Mouse (Mus musculus) lung, adult 2 months (tissue): ENCODE results near the gene Pbx4.

Source experiments
- CTCF ChIP-seq: fragments of 200-500 bp; IDR thresholded peaks from 2 replicates; pipeline ENCODE4 v1.5.1; 2011; ENCODE audit warnings: mild to moderate bottlenecking, low read length, control low read depth; ENCODE audit not compliant: insufficient read depth
- POLR2A ChIP-seq: fragments of 200-500 bp; IDR thresholded peaks from 2 replicates; pipeline ENCODE4 v1.6.1; 2011; ENCODE audit warnings: low read depth, mild to moderate bottlenecking, control low read depth, low read length, borderline replicate concordance; ENCODE audit errors: extremely low read depth

GRCm38 (mm10) chr8:69826371-69826770, 5.9 kb upstream of the Pbx4 start:
- TF ChIP-seq CTCF (no peak), POLR2A (no peak)
